Mouse (Mus musculus) ovary, adult 18-20 months (tissue): ENCODE data around the gene Grasp.

ENCODE experiments used
- DNase-seq: peaks from one replicate; pipeline ENCODE4 v3.0.0; 2022; ENCODE audit warnings: low spot score, mixed read lengths

Grasp gene

DNA sequence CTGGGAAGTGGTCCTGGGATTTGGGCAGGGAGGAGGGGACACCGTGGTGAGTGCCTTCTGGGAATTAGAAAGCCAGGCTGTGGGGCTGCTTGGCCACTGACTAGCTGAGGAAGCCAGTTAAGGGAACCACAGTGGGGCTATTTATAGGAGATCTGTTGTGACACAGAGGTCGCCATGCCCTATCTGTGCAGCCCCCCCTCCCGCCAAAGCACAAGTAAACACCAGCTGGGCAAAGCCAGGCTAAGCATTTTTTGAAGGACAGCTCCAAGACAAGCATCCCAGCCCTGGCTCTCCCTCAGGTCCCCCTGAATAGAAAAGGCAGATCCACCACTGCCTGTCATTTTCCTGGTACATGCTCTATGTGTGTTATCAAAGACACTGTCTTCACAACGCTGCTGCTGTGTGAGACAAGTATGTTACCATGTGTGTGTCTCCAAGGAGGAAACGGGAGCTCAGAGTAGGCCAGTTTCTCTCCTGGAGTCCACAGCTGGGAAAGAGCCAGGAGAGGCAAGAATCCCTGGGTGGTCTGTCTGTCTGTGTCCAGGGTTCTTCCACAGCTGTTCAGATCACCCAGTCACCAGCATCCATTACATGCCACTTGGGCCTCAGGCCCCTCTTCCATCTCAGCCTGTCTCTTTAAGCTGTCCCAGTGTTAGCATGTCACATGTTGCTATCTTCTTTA, 24.2 kb downstream of the Grasp start:
- peak; percentile 78 for DNase-seq

DNA sequence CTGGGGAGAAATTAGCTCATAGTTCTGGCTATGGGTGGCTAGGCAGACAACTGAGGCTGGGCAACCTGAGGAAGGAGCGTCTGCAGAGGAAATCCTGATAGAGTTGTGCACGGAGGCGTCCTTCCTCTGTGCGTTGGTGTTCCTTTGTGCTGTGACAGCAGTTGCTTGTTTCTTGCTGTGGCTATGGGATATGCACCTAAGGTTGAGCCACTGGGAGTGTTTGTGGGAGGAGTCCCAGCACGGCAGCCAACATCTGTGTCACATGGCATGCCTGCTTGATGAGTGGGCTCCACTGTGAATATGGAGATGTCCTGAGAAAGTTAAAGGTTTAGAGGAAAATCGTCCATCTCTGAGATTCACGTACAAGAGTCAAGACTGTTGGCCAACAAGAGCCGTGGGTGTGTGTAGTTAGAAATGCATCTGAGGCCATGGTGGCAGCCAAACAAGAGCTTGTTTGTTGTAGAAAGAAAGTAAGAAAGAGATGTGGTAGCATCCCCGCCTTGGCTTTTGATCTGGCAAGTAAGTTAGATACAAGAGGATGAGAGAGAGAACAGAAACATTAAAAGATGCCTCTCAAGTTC, 26.3 kb downstream of the Grasp start:
- no peak for DNase-seq

DNA sequence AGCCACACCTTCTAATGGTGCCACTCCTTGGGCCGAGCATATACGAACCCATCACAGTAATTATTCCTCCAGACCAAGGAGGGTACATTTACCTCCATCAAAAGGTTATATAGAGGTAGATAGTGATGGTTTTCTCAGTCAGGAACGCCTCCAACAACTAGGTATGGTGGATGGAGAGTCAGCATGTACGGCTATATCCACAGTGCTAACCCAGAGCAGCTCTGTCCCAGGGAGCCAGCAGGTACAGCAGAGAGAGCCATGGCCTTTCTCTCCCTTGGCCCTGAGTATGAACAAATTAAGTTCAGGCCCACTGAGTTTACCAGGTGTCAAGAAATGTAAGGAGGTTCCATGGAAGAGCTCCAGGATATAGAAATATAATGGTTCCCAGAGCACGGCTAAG, 27.9 kb downstream of the Grasp start:
- no peak for DNase-seq

DNA sequence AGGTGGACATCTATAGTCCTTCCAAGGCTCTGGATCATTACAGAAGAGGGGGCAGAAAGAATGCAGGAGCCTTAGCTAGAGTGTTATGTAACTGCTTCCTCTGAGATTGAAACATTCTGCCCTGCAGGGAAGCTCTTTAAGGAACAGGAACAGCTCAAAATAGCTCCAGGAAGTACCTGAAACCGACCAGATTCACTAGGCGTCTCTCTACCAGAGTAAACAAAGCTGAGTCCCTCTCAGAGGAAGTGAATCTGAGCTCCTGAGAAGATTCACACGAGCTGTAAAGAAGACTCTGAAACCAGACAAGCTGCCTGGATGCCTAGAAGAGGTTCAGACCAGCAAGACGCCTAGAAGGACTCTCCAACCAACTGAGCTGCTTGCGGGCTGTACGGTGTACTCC, 28.6 kb downstream of the Grasp start:
- no peak for DNase-seq

DNA sequence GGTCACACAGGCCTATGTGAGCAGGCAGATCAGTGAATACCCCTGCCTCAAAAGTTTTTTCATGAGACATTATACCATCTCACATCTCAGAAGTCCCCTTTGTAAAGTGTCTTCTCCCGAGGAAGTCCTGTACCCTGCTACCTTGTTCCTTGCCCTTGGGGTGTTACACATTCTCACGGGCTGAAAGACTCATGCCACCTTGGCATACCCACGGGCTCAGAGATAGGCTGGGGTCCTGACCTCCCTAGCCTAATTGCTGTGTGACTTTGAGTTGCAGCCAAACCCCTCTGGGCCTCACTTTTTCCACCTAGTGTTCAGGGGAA, 29.5 kb downstream of the Grasp start:
- no peak for DNase-seq

DNA sequence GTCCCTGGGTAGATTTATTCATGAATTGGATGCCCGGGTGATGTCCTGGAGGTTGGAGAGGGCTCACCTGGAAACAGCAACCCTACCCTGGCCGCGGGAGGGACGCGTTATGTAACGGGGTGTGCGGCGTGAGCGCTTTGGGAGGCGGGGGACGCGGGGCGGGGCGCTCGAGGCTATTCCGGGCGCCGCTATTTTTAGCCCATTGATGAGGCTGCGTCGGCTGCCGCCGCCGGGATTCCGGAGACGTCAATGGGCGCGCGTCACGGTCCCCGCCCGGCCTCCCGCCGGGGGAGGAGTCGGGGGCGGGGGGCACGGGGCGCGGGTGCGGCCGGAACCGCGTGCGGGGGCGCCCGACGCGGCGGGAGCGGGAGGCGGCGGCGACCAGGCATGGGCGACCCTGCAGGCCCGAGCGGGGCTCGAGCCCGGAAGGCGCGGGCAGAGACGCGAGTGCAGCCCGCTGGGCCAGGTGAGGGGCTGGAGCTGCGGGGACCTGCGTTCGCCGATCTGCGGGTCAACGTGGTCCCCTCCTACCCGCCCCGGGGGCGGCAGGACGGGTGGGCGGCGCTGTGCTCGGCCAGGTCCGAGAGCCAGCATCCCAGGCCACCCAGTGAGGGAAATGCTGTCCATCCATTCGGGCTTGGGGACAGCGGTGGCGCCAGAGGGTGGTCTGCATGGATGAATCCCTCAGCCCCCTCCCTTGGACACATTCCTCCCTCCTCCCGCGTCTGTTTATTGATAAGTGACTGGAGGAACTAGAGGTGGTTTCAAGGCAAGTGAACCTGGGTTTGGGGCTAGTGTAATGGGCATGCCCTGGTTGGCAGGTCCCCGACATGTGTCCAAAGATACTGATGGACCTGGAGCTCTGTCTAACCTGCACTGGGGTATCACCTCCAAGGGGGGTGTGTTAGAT, 30.2 kb downstream of the Grasp start, which contains the start of gene Nr4a1:
Gene Nr4a1 (plus strand): TSS at position 384 of the 910 bp plus-strand sequence.
- peak; percentile 69 for DNase-seq

DNA sequence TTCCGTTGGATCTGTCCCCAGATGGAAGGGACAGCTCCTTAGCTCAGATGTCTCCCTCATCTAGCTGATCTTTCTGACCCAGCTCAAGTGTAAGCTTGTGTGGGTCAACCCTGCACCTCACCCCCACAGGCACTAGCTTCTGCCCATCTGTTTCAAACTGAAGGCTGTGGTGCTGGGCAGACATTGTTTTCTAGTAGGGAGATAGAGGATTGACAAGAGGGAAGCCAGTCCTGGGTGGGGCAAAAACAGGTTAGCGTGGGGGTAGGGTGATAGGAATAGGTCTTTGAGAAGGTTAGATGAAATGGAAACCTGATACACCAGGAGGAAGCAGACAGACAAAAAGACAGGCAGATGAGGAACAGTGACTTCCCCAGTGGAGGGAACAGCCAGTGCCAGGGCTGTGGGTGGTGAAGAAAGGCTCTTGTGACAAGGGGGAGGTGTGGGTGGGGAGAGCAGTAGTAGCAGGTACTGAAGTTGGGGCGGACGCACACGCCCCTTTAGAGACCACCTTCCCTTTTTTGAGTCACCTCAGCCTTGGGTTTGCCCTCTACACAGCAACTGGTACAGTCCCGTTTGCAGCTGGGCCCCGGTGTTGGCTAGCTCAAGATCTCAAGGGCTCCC, 32.0 kb downstream of the Grasp start:
- DNase-seq = no peak

DNA sequence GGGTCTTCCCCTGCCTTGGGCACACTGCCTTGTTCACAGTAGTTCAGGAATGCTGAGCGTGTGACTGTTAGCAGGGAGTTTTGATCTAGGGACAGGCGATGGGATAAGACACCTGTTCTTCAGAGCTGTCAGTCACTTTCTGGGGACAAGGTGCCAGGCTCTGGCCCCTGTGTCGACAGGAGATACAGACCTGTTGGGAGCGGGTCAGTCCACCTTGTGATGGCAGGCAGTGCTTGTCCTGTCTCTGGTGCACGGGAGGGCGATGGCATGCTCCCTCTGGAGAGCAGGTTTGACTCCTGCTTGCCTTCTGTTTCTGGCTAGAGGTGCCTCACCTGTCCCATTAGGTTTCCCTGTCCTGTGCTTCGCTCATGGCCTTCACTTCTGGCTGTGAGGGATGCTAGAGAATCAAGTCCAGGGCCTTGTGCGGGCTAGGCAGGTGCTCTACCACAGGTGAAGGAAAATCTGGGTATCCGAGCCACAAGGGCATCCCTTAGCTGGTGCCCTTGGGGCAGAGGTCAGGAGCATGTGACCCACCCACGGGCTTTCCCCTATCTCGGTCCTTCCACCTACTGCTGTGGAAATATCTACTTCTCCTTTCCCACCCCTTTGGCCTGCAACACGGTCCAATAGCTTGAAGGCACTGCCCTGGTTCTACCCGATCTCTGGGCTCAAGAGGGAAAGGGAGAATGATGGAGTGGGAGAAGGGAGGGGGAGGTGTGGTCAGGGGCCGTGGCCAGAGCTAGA, 32.6 kb downstream of the Grasp start:
- DNase-seq = no peak

DNA sequence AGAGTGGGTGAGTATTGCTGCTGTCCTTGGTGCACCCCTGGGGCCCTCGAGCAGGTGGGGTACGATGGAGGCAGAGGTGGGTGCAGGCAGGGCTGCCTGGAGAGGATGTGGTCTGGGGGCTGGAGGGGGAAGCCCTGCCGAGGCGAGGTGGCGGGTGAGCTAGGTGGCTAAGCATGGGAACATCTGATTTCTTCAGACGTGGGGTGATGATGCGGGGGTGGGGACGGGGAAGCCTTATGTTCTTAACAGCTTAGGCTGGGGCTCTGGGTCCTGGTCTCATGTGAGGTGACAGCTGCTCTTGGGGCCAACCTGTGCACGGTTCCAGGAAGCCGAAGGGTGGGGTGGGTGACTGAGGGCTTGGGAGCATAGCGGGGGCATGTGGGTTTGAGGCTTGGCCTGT, 34.4 kb downstream of the Grasp start:
- DNase-seq = no peak

DNA sequence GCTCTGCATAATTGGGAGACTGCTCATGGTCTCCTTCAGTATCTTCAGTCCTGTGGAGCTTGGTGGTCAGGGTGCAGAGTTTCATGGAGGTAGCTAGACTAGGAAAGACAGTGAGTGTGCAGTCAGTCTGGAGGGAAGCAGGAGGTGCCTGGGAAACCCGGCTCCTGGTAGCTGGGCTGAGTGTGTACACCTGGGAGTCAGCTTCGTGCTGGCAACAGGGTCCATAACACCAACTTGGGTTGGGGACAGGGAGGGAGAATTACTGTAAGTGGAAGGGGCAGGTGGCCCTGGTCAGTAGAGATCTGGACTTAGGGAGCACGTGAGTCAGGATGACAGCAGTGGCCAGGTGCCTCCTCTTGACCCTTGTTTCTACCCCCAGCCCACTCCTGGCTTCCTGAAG, 35.9 kb downstream of the Grasp start:
- no peak for DNase-seq

DNA sequence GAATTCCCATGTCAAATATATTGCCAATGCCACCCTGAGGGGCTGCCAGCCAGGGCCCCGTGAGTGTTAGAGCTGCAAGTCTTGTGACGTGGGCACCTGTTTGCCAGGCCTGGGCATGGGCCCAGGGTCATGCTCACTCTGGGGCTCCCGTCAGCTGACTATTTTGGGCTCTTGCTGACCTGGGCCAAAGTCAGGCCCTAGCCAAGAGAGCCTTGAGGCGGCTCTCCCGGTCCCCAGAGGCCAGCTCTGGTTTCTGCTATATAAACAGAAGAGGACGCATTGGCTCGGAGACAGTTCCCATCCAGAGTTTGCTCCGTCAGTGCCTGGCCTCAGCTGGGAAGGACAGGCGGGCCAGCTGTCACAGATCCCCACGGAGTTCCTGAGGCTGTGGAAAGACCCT, 36.4 kb downstream of the Grasp start:
- DNase-seq = no peak

DNA sequence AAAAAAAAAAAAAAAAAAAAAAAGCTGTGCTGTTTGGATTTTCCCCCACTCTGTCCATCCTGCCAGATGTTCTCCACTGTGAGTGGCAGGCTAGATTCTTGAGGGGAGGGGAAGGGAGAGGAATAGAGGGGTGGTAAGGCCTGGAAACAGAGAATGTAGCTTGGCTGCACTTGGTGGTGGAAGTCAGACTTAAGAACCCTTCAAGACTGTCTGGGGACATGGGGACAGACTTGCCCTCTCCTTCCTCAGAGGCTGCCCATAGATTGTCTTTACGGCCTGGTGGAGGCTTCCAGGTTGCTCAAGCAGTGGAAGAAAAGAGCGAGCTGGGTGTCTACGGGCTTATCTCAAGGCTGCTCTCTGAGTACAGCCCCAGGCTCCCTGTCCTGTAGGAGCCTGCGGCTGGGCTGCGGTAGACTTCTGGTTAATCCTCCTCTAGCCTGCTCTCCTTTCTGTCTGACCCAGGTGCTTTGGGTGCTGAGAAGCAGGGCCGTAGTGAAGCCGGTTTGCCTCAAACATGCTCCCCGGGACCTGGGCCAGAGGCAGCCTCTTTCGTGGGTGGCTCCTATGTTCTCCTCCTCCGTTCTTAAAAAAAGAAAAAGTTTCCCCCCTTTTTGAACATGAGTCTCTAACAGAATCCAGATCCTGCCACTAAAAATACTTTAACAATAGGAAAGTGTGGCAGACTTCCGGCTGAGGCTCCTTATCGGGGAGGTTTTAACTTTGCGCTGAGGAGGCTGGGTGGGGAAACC, 37.1 kb downstream of the Grasp start:
- DNase-seq = no peak

DNA sequence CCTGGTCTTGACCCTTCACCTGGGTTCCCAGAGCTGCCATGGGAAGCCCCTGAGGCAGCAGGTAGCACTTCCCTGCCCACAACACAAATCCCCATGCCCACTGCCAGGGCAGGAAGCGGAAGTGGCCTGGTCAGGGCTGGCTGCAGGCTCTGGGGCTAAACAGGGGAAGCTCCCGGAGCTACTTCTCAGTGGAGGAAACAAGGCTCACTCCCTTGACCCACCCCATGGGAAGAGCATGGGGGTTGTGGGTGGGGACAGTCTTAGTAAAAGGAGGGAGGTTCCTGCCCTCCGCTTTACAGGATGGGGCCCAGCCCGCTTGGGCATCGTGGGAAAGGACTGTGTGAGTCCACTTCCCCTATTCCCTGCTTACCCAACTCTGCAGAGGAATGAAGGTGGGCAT, 38.5 kb downstream of the Grasp start:
- DNase-seq = no peak

DNA sequence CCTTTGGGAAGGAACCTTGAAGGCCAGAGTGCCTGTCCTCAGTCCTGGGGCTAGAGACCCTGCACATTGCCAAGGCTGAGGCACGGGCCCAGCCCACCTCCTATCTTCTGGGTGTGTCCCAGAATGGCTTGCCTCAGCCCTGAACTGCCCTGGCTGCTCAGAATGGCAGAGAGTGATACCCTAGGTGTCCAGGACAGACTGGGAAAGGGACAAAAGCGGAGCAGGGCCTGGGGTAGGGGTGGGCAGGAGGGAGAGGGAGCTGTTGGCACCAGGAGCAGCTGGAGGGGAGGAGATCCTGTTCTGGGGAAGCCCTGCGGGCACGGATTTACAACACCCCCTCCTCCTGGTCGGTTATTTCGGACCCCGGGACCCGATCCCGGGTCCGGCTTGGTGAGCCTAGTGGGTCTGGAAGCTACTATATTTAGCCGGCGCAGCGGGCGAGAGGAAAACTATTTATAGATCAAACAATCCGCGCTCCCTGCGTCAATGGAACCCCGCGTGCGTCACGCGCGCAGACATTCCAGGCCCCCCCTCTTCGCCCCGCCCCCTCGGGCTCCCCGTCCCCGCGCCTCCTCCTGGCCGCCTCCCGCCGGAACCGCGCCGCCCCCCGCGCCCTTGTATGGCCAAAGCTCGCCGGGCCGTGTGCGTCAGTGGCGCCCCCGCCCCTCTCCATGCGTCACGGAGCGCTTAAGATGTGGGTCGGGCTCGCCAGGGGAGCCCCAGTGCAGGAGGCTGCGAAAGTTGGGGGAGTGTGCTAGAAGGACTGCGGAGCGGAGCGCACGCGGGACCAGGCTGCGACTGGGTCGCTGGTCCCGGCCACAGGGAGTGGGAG, 42.4 kb downstream of the Grasp start:
- DNase-seq = peak; percentile 93

DNA sequence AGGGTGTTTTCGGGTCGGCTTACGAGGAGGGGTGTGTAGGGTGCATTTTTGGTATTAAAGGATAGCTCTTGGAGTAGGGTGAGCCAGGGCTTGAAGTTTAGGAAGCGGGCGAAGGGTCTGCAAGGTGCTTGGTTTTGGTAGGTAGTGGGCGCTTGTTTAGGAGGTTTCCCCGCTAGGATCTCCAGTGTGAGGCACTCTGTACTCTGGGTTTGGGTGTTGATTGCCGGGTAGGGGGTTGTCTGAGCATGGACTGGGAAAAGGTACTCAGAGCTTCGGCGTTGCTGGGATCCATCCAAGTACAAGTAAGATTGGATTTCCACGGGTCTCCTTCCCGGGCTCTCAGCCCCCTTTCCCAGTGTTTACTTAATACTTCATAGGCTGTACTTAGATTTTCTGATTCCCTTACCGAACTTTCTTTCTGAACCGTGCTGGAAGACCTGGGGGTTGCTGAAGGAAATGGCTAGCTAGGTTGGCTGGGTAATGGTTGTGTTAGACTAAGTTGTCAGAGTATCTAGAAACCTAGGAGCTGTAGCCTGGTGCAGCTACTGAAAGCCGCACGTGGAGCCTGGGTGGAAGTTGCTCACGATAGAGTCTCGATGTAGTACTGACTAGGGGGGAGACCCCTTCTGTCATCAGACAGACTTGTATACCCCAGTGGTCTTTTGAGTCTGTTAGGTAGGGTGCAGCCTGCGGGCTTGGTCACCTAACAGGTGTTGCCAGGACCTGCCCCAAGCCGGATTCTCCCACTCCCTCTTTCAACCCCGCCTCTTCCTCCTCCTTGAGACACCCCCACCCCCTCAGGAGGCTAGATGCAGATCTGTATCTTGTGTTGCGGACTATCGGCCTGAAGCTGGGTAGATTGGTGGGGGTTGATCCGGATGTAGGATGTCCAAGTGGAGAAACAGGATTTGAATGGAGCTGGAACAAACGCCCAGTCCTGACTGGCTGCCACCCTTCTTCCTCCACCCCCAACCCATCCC, 43.4 kb downstream of the Grasp start:
- no peak for DNase-seq

DNA sequence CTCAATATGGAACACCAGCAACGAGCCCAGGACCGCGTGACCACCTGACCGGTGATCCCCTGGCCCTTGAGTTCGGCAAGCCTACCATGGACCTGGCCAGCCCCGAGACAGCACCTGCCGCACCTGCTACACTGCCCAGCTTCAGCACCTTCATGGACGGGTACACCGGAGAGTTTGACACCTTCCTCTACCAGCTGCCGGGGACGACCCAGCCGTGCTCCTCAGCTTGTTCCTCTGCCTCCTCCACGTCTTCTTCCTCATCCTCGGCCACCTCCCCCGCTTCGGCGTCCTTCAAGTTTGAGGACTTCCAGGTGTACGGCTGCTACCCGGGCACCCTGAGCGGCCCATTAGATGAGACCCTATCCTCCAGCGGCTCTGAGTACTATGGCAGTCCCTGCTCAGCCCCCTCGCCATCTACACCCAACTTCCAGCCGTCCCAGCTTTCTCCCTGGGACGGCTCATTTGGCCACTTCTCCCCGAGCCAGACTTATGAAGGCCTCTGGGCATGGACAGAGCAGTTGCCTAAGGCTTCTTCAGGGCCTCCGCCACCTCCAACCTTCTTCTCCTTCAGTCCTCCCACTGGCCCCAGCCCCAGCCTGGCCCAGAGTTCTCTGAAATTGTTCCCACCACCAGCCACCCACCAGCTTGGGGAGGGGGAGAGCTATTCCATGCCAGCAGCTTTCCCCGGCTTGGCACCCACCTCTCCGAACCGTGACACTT, 46.3 kb downstream of the Grasp start:
- DNase-seq = no peak

DNA sequence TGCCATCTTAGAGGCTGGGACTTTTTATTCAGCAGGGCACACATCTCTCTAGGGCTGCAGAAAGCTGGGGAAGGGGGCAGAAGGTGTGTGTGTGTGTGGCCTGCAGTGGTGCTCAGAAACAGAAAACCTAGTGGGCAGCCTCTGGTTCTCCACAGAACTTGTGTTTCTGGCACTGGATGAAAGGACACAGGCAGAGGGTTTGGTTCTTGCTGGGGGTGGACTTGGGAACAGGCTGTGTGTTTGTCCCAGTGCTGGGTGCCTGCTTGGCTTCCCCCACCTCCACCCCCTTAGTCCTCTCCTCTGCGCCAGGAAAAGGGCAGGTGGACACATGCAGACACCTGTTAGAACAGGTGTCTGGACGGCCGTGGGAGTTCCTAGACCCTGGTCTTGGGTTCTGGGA, 47.1 kb downstream of the Grasp start:
- no peak for DNase-seq

DNA sequence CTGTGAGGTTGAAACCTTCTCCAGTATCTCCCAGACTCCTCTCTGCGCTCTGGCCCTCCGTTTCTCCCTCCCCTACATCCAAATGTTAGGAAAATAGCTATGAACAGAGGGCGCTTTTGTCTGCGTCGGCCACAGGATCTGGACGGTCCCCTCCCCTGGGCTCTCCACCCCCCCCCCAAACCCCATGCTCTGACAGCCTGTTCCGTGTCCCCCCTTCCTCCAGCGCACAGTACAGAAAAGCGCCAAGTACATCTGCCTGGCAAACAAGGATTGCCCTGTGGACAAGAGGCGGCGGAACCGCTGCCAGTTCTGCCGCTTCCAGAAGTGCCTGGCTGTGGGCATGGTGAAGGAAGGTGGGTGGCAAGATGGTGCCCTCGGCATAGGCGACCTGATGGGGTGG, 47.5 kb downstream of the Grasp start:
- DNase-seq = no peak

DNA sequence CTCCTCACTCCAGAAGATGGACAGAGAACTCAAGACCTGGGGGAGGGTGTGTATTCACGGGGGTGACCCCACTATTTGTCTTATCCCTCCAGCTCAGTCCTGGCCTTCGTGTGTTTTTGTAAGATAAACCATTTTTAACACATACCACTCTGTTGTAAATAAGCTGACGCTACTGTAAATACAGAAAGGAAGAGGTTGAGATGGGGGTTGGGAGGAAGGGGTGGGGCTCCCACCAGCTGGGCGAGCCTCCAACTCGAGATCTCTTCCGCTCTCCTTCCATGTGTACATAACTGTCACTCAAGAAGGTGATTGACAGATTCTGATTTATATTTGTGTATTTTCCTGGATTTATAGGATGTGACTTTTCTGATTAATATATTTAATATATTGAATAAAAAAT, 50.4 kb downstream of the Grasp start:
- no peak for DNase-seq
